Mouse (Mus musculus): ENCODE data around the gene P3h3. TPM values are rescaled to one million over a fixed set of nuclear protein-coding genes. Genes with fewer than 3 reads are reported as not detected.

Gene P3h3
- polyA plus RNA-seq, 1 experiment from 2014 or later, result 16.8 TPM

GRCm38 (mm10) chr6:124796200-124796599, 61.4 kb downstream of the P3h3 start:
- 85% methylated on average over 2 of the region's 2 CpGs for WGBS
- no peaks in the 10 kb centered on the region for H3K9me3 ChIP-seq (ENCODE audit: control insufficient read depth, low read length)

GRCm38 (mm10) chr6:124795781-124796180, 61.8 kb downstream of the P3h3 start:
- no peak for ATAC-seq
- Histone ChIP-seq H3K9me3 (ENCODE audit: control insufficient read depth, low read length) (no peaks in the 10 kb centered on the region), H3K4me1 (replicated peaks; ENCODE audit: control insufficient read depth, insufficient read depth, low read length) (no peaks in the 10 kb centered on the region), H3K9ac (replicated peaks; ENCODE audit: low read depth, low read length) (no peak overlapping the region), H3K27me3 (replicated peaks; ENCODE audit: control insufficient read depth, insufficient read depth, low read length) (no peaks in the 10 kb centered on the region), H3K4me3 (replicated peaks; ENCODE audit: low read length) (no peak overlapping the region), H3K4me2 (ENCODE audit: low read length) (no peak overlapping the region), H3K36me3 (ENCODE audit: control insufficient read depth, insufficient read depth) (no peaks in the 10 kb centered on the region), H3K27ac (ENCODE audit: low read length) (no peak overlapping the region)
- 49% methylated on average over 4 of the region's 4 CpGs for WGBS

More at GRCm38 (mm10) chr6:124796200-124796599, 61.4 kb downstream of the P3h3 start:
- no peak overlapping the region for H3K4me2 ChIP-seq (ENCODE audit: low read length)
- no peak overlapping the region for H3K4me3 ChIP-seq (replicated peaks; ENCODE audit: low read length)
- no peaks in the 10 kb centered on the region for H3K36me3 ChIP-seq (ENCODE audit: control insufficient read depth, insufficient read depth)
- no peak for ATAC-seq
- no peak overlapping the region for H3K27ac ChIP-seq (ENCODE audit: low read length)
- no peaks in the 10 kb centered on the region for H3K27me3 ChIP-seq (replicated peaks; ENCODE audit: control insufficient read depth, insufficient read depth, low read length)
- H3K9ac ChIP-seq (replicated peaks; ENCODE audit: low read depth, low read length), result no peak overlapping the region
- H3K4me1 ChIP-seq (replicated peaks; ENCODE audit: control insufficient read depth, insufficient read depth, low read length), result no peaks in the 10 kb centered on the region

GRCm38 (mm10) chr6:124791911-124792310, 65.6 kb downstream of the P3h3 start:
- no peaks in the 10 kb centered on the region for H3K4me1 ChIP-seq (replicated peaks; ENCODE audit: control insufficient read depth, insufficient read depth, low read length)
- H3K36me3 ChIP-seq (ENCODE audit: control insufficient read depth, insufficient read depth), result no peaks in the 10 kb centered on the region
- no peak overlapping the region for H3K27ac ChIP-seq (ENCODE audit: low read length)
- H3K9me3 ChIP-seq (ENCODE audit: control insufficient read depth, low read length), result no peaks in the 10 kb centered on the region
- no peaks in the 10 kb centered on the region for H3K27me3 ChIP-seq (replicated peaks; ENCODE audit: control insufficient read depth, insufficient read depth, low read length)
- no peak overlapping the region for H3K9ac ChIP-seq (replicated peaks; ENCODE audit: low read depth, low read length)
- no peak overlapping the region for H3K4me2 ChIP-seq (ENCODE audit: low read length)
- ATAC-seq, result no peak
- H3K4me3 ChIP-seq (replicated peaks; ENCODE audit: low read length), result no peak overlapping the region
- 89% methylated on average over 3 of the region's 3 CpGs for WGBS

Other genes starting within 250 kb of the P3h3 start
- gene C1s2, start 221.7 kb downstream of the P3h3 start, polyA plus RNA-seq (2015; fragmentation: Nextera tagmentation; extraction: Ambion mirVana), result 0.08 and 0.21 TPM in 2 replicates
- gene Lpcat3, start 194.7 kb downstream of the P3h3 start, polyA plus RNA-seq (2015; fragmentation: Nextera tagmentation; extraction: Ambion mirVana), result 35.9 and 36.7 TPM in 2 replicates
- gene Emg1, start 145.6 kb downstream of the P3h3 start, polyA plus RNA-seq (2015; fragmentation: Nextera tagmentation; extraction: Ambion mirVana), result 142 and 150 TPM in 2 replicates
- 250 and 252 TPM in 2 replicates for gene Phb2, start 145.4 kb downstream of the P3h3 start, polyA plus RNA-seq (2015; fragmentation: Nextera tagmentation; extraction: Ambion mirVana)
- 3.3 and 4.5 TPM in 2 replicates for gene Ptpn6, start 119.0 kb downstream of the P3h3 start, polyA plus RNA-seq (2015; fragmentation: Nextera tagmentation; extraction: Ambion mirVana)
- gene Grcc10, start 116.4 kb downstream of the P3h3 start, polyA plus RNA-seq (2015; fragmentation: Nextera tagmentation; extraction: Ambion mirVana), result 614 and 641 TPM in 2 replicates
- not detected in 2 replicates for gene Gm45234, start 101.7 kb downstream of the P3h3 start, polyA plus RNA-seq (2015; fragmentation: Nextera tagmentation; extraction: Ambion mirVana)
- gene Atn1, start 101.2 kb downstream of the P3h3 start, polyA plus RNA-seq (2015; fragmentation: Nextera tagmentation; extraction: Ambion mirVana), result 23.4 and 27.0 TPM in 2 replicates
- 44.9 and 63.3 TPM in 2 replicates for gene Eno2, start 88.1 kb downstream of the P3h3 start, polyA plus RNA-seq (2015; fragmentation: Nextera tagmentation; extraction: Ambion mirVana)
- 2.5 and 4.9 TPM in 2 replicates for gene Lrrc23, start 78.0 kb downstream of the P3h3 start, polyA plus RNA-seq (2015; fragmentation: Nextera tagmentation; extraction: Ambion mirVana)
- 4.7 and 5.9 TPM in 2 replicates for gene Spsb2, start 49.1 kb downstream of the P3h3 start, polyA plus RNA-seq (2015; fragmentation: Nextera tagmentation; extraction: Ambion mirVana)
- 359 and 360 TPM in 2 replicates for gene Tpi1, start 43.5 kb downstream of the P3h3 start, polyA plus RNA-seq (2015; fragmentation: Nextera tagmentation; extraction: Ambion mirVana)
- gene Usp5, start 28.3 kb downstream of the P3h3 start, polyA plus RNA-seq (2015; fragmentation: Nextera tagmentation; extraction: Ambion mirVana), result 203 and 216 TPM in 2 replicates
- 69.7 and 76.7 TPM in 2 replicates for gene Cdca3, start 28.2 kb downstream of the P3h3 start, polyA plus RNA-seq (2015; fragmentation: Nextera tagmentation; extraction: Ambion mirVana)
- 0.42 and 0.75 TPM in 2 replicates for gene Gnb3, start 17.5 kb downstream of the P3h3 start, polyA plus RNA-seq (2015; fragmentation: Nextera tagmentation; extraction: Ambion mirVana)
- gene Gpr162, start 6.2 kb upstream of the P3h3 start, polyA plus RNA-seq (2015; fragmentation: Nextera tagmentation; extraction: Ambion mirVana), result 21.8 and 28.8 TPM in 2 replicates
- gene Cd4, start 30.5 kb upstream of the P3h3 start, polyA plus RNA-seq (2015; fragmentation: Nextera tagmentation; extraction: Ambion mirVana), result 0.06 and 0.30 TPM in 2 replicates
- 1.7 and 2.9 TPM in 2 replicates for gene Lag3, start 54.0 kb upstream of the P3h3 start, polyA plus RNA-seq (2015; fragmentation: Nextera tagmentation; extraction: Ambion mirVana)
- 666 and 701 TPM in 2 replicates for gene Ptms, start 62.4 kb upstream of the P3h3 start, polyA plus RNA-seq (2015; fragmentation: Nextera tagmentation; extraction: Ambion mirVana)
- gene Mlf2, start 73.6 kb upstream of the P3h3 start, polyA plus RNA-seq (2015; fragmentation: Nextera tagmentation; extraction: Ambion mirVana), result 459 and 463 TPM in 2 replicates
- gene Cops7a, start 107.8 kb upstream of the P3h3 start, polyA plus RNA-seq (2015; fragmentation: Nextera tagmentation; extraction: Ambion mirVana), result 94.4 and 96.7 TPM in 2 replicates
- 36.6 and 44.7 TPM in 2 replicates for gene Pianp, start 138.9 kb upstream of the P3h3 start, polyA plus RNA-seq (2015; fragmentation: Nextera tagmentation; extraction: Ambion mirVana)
- 15.2 and 19.0 TPM in 2 replicates for gene Zfp384, start 151.4 kb upstream of the P3h3 start, polyA plus RNA-seq (2015; fragmentation: Nextera tagmentation; extraction: Ambion mirVana)
- 200 and 204 TPM in 2 replicates for gene Ing4, start 182.0 kb upstream of the P3h3 start, polyA plus RNA-seq (2015; fragmentation: Nextera tagmentation; extraction: Ambion mirVana)
- 21.4 and 31.6 TPM in 2 replicates for gene Acrbp, start 191.9 kb upstream of the P3h3 start, polyA plus RNA-seq (2015; fragmentation: Nextera tagmentation; extraction: Ambion mirVana)
- gene Lpar5, start 210.2 kb upstream of the P3h3 start, polyA plus RNA-seq (2015; fragmentation: Nextera tagmentation; extraction: Ambion mirVana), result 0.44 and 0.60 TPM in 2 replicates
- 78.1 and 79.8 TPM in 2 replicates for gene Chd4, start 238.2 kb upstream of the P3h3 start, polyA plus RNA-seq (2015; fragmentation: Nextera tagmentation; extraction: Ambion mirVana)